Mouse (Mus musculus) 3134 (cell line): ENCODE data around the gene Adgrl1.
A peak's percentile ranks its signal among the peaks of the same experiment; 100 is the strongest.

Experiments
- DNase-seq: peaks from one replicate; pipeline ENCODE4 v3.0.0-alpha.2; 2011; ENCODE audit warnings: low spot score; ENCODE audit not compliant: insufficient read length; ENCODE audit errors: extremely low read depth

Adgrl1 gene

GRCm38 (mm10) chr8:83945540-83945939 lies 45.6 kb downstream of the Adgrl1 start:
- no peak for DNase-seq

- no peak for DNase-seq
Measured at GRCm38 (mm10) chr8:83954749-83955105, 54.8 kb downstream of the Adgrl1 start.

- peak; percentile 99 for DNase-seq
Measured at GRCm38 (mm10) chr8:83955106-83955957, 55.4 kb downstream of the Adgrl1 start, which contains the start of the genes Gm10644 and Asf1b. TSS of gene Gm10644 (minus strand) at chr8:83955205. TSS of gene Asf1b (plus strand) at chr8:83955507.

GRCm38 (mm10) chr8:83955958-83956218 lies 56.0 kb downstream of the Adgrl1 start:
- no peak for DNase-seq

GRCm38 (mm10) chr8:83956789-83957188 lies 56.9 kb downstream of the Adgrl1 start:
- DNase-seq = peak; percentile 26

GRCm38 (mm10) chr8:83964015-83964765 lies 64.3 kb downstream of the Adgrl1 start:
- no peak for DNase-seq

GRCm38 (mm10) chr8:83967701-83968100 lies 67.8 kb downstream of the Adgrl1 start:
- no peak for DNase-seq

- DNase-seq = no peak
Measured at GRCm38 (mm10) chr8:83971121-83971520, 71.2 kb downstream of the Adgrl1 start.

- no peak for DNase-seq
Measured at GRCm38 (mm10) chr8:83971661-83972060, 71.8 kb downstream of the Adgrl1 start.

- peak; percentile 98 for DNase-seq
Measured at GRCm38 (mm10) chr8:83972150-83973120, 72.5 kb downstream of the Adgrl1 start, which contains the start of gene Prkaca. TSS of gene Prkaca (plus strand) at chr8:83972993.

- peak; percentile 43 for DNase-seq
Measured at GRCm38 (mm10) chr8:83973161-83974031, 73.5 kb downstream of the Adgrl1 start.

GRCm38 (mm10) chr8:83974521-83974920 lies 74.6 kb downstream of the Adgrl1 start:
- DNase-seq = no peak

GRCm38 (mm10) chr8:83976101-83976630 lies 76.3 kb downstream of the Adgrl1 start:
- no peak for DNase-seq

GRCm38 (mm10) chr8:83976779-83977350 lies 77.0 kb downstream of the Adgrl1 start:
- DNase-seq = no peak

GRCm38 (mm10) chr8:83977646-83978045 lies 77.7 kb downstream of the Adgrl1 start:
- DNase-seq = no peak

GRCm38 (mm10) chr8:83978200-83978599 lies 78.3 kb downstream of the Adgrl1 start:
- no peak for DNase-seq

GRCm38 (mm10) chr8:83980250-83980649 lies 80.3 kb downstream of the Adgrl1 start:
- DNase-seq = no peak

GRCm38 (mm10) chr8:83980845-83981244 lies 80.9 kb downstream of the Adgrl1 start:
- DNase-seq = no peak

GRCm38 (mm10) chr8:83981533-83981932 lies 81.6 kb downstream of the Adgrl1 start:
- DNase-seq = no peak
